9 mouse cellular contexts compared by ENCODE assay signal in the genomic region with DNA sequence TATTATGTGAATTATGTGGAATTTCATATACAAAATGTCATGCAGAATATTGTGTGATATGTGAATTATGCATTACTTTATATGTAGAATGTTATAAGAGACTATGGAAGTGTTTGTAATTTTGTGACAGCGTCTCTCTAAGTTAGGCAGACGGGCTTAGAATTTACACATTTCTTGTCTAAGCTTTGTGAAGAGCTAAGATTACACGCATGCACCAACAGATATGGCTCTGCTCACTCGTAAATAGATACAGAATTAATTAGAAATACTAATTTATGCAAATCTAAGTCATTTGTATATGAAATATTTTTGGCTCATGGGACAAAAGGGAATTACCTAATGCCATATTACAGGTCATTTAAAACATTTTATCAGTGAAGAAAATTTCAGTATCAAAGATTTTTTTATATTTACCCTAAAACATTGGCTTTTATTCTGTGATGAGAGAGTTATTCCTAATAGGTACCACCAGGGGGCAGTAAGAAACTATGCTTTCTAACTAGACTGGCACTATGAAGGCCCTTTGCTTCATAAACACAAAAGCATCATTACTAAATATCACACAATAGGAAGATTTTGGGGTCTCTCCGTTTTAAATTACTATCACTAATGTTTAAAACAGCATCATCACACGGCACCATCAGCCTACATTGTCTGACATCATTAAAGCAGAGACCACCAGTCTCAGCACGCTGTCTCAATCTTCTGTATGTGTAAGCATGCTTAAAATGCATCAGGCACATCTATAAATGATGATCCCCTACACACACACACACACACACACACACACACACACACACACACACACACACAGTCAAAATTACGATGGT.
DNase-seq lines count a peak whose midpoint lies in the region; ATAC-seq and TF ChIP-seq lines count a peak whose summit lies in the region.
"Had no signal": no experiment of that assay in that cellular context is flagged by ENCODE, and none has a peak within 500 bp of the region (broad histone marks: within the 10 kb centered on the region; RNA-seq: fewer than 3 reads in every experiment).

No protein-coding gene starts in this region.

- no peak overlapping the region for H3K4me2 ChIP-seq in kidney, embryonic 16.5 days (replicated peaks; ENCODE audit: low read depth, low read length)
- no peak overlapping the region for H3K4me2 ChIP-seq in intestine, embryonic 15.5 days (replicated peaks)
- H3K4me2 ChIP-seq: limb, embryonic 15.5 days had no signal

- H3K27ac ChIP-seq in kidney, embryonic 16.5 days (ENCODE audit: low read length) = no peak overlapping the region
- H3K27ac ChIP-seq in ES-E14 (ENCODE audit: insufficient read depth, low read depth, low read length, poor library complexity, severe bottlenecking) = no peak overlapping the region
- no peak overlapping the region for H3K27ac ChIP-seq in intestine, embryonic 15.5 days
- H3K27ac ChIP-seq: limb, embryonic 15.5 days had no signal

- ATAC-seq in kidney, embryonic 16.5 days (ENCODE audit: low FRiP score, low TSS enrichment) = no peak; the same call in 1 of the 2 replicates
- peak; percentile 95 for ATAC-seq in common myeloid progenitor, adult 5-6 weeks (replicated peaks; ENCODE audit: low read depth, poor library complexity, severe bottlenecking)
- 0 out of 2 replicates have a peak, but pooled peaks have one; percentile 56 for ATAC-seq in intestine, embryonic 15.5 days

- in situ Hi-C loops in ES-E14 (cut with MboI; ENCODE audit: low sequenced_read_pairs in 2 of 2, unreplicated experiment in 2 of 2) = loop anchor here (5.0 to 10.0 kb wide), 2 partner anchors 376 to 388 kb away; no protein-coding TSS in a partner anchor

- H3K36me3 ChIP-seq in kidney, embryonic 16.5 days (ENCODE audit: insufficient read depth, low read length) = no peaks in the 10 kb centered on the region
- no peaks in the 10 kb centered on the region for H3K36me3 ChIP-seq in ES-E14 (ENCODE audit: control insufficient read depth, insufficient read depth, low read length, poor library complexity, severe bottlenecking)
- H3K36me3 ChIP-seq in intestine, embryonic 15.5 days = no peaks in the 10 kb centered on the region
- H3K36me3 ChIP-seq: limb, embryonic 15.5 days had no signal

- H3K4me3 ChIP-seq in kidney, embryonic 16.5 days (ENCODE audit: low read length) = no peak overlapping the region
- H3K4me3 ChIP-seq in ES-E14 (ENCODE audit: insufficient read depth in 1 of 2, low read depth in 1 of 2, low read length in 2 of 2, poor library complexity in 1 of 2, severe bottlenecking in 1 of 2) = no peak overlapping the region
- H3K4me3 ChIP-seq in intestine, embryonic 15.5 days (replicated peaks) = no peak overlapping the region
- H3K4me3 ChIP-seq: limb, embryonic 15.5 days had no signal

- 50% methylated on average over 8 of the region's 8 CpGs for WGBS in kidney, embryonic 16.5 days
- WGBS in intestine, embryonic 15.5 days = 46% methylated on average over 8 of the region's 8 CpGs

- DNase-seq in kidney, postnatal 14 days = peak; percentile 2
- peak; percentile 17 for DNase-seq in ES-E14 (ENCODE audit: low read depth, low spot score)
- no peak for DNase-seq in spleen, adult 12 weeks (ENCODE audit: low spot score)
- no peak for DNase-seq in lung, adult 18-20 months
- no peak for DNase-seq in urinary bladder, postnatal 10 days (ENCODE audit: low spot score)

- no peaks in the 10 kb centered on the region for H3K4me1 ChIP-seq in kidney, embryonic 16.5 days (ENCODE audit: insufficient read depth, low read length)
- no peaks in the 10 kb centered on the region for H3K4me1 ChIP-seq in ES-E14 (ENCODE audit: control insufficient read depth in 2 of 2, insufficient read depth in 2 of 2, low read length in 2 of 2, poor library complexity in 1 of 2)
- no peaks in the 10 kb centered on the region for H3K4me1 ChIP-seq in intestine, embryonic 15.5 days (replicated peaks)
- H3K4me1 ChIP-seq: limb, embryonic 15.5 days had no signal

- H3K9me3 ChIP-seq in kidney, embryonic 16.5 days (ENCODE audit: low read length) = no peaks in the 10 kb centered on the region
- H3K9me3 ChIP-seq in ES-E14 (ENCODE audit: control insufficient read depth, insufficient read depth, low read depth, low read length) = no peaks in the 10 kb centered on the region
- no peaks in the 10 kb centered on the region for H3K9me3 ChIP-seq in intestine, embryonic 15.5 days
- H3K9me3 ChIP-seq: limb, embryonic 15.5 days had no signal

- H3K27me3 ChIP-seq in kidney, embryonic 16.5 days (ENCODE audit: insufficient read depth, low read length) = no peaks in the 10 kb centered on the region
- H3K27me3 ChIP-seq in intestine, embryonic 15.5 days (replicated peaks) = no peaks in the 10 kb centered on the region
- H3K27me3 ChIP-seq: limb, embryonic 15.5 days had no signal

- no peak overlapping the region for H3K9ac ChIP-seq in kidney, embryonic 16.5 days (replicated peaks; ENCODE audit: low read length)
- H3K9ac ChIP-seq in ES-E14 (ENCODE audit: insufficient read depth, low read depth, low read length, poor library complexity, severe bottlenecking) = no peak overlapping the region
- no peak overlapping the region for H3K9ac ChIP-seq in intestine, embryonic 15.5 days
- H3K9ac ChIP-seq: limb, embryonic 15.5 days had no signal

TF ChIP-seq in ES-E14, 5 proteins besides CTCF, POLR2A, EP300 and RAD21:
- TF ChIP-seq ZC3H11A (IDR thresholded peaks at IDR 0.05; ENCODE audit: borderline replicate concordance, low read depth, low read length) (peak; percentile 52), MAFK (IDR thresholded peaks at IDR 0.05; ENCODE audit: insufficient read depth, low read depth, low read length) (no peak)
TF ChIP-seq in ES-E14: peak in this region for 1.

Comparison
In these comparisons a context has a peak if more than half of its experiments do, and no peak if none do; other contexts are left out.
1. DNase-seq: peak in kidney, postnatal 14 days (single experiment) and ES-E14 (single experiment); none in spleen, adult 12 weeks (single experiment), lung, adult 18-20 months (0 of 2) and urinary bladder, postnatal 10 days (single experiment).